Mouse (Mus musculus) gastrocnemius, postnatal 25 days (tissue): ENCODE measurements around the gene Pnpo. TPM values are rescaled to one million over a fixed set of nuclear protein-coding genes. Genes with fewer than 3 reads are reported as not detected.
A peak's percentile ranks its signal among the peaks of the same experiment; 100 is the strongest.

ENCODE experiments used
- DNase-seq: peaks from one replicate; pipeline ENCODE4 v3.0.0; 2022
- long read RNA-seq, 2 experiments: library from polyadenylated mRNA; stranded (forward); transcript quantifications; one replicate each; pipeline ENCODE4 v2.0.0; 2021
- total RNA-seq, 2 experiments: library from RNA; stranded (reverse); gene quantifications; 1 replicate in 1 of 2; 2 replicates in 1 of 2; pipeline ENCODE4 v1.2.3; 2021

Gene Pnpo
- 1 to 10 TPM; 7.0 to 8.3 TPM for total RNA-seq
- long read RNA-seq, experiment 1, transcript Pnpo-201 (7 exons, 1,994 nt), result major isoform, 8 of 12 reads
- long read RNA-seq, experiment 1, partial matches to known transcripts, result 3 of 12 reads
- long read RNA-seq, experiment 1, other reads (novel, unspliced or antisense), result 1 of 12 reads
- long read RNA-seq, experiment 2, transcript Pnpo-201 (7 exons, 1,994 nt), result major isoform, 13 of 13 reads
- long read RNA-seq, experiment 2, partial matches to known transcripts, result 0 of 13 reads
- long read RNA-seq, experiment 2, other reads (novel, unspliced or antisense), result 0 of 13 reads

- DNase-seq, result peak; percentile 92
Measured at GRCm38 (mm10) chr11:96943746-96944304, at the start of gene Pnpo. Gene Pnpo (minus strand): TSS chr11:96943986.

DNA sequence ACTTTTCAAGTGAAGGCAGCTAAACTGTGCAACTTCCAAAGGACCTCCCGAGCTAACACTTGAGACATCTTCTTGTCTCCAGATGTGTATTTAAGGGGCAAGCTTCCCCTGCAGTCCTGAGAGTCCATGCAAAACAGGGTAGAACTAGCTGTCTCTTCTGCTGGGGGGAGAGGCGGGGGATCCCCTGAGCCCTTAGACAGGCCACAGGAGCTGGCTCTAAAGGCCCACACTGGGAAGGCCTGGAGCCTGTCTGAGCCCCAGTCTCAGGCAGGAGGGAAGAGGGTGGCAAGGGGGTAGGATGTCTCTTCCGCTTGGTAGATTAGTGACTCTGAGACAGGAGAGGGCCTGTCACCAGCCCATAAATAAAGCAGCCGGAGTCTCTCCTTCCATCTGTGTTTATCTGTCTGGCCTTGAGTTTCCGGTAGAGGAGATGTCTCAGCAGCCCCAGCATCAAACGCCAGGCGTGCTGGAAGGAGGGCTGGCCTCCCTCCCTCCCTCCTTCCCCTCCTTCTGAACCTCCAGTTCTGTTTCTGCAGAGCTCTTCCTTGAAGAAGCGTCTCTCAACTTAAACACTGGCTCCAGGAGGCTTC is 49.0 kb upstream of the Pnpo start:
- DNase-seq, result no peak

GRCm38 (mm10) chr11:96991501-96991900 is 47.7 kb upstream of the Pnpo start:
- DNase-seq, result no peak

- no peak for DNase-seq
Measured at GRCm38 (mm10) chr11:96987873-96988655, 44.3 kb upstream of the Pnpo start.

- DNase-seq, result no peak
Measured at GRCm38 (mm10) chr11:96986463-96986862, 42.7 kb upstream of the Pnpo start.

- DNase-seq, result no peak
Measured at GRCm38 (mm10) chr11:96984903-96985302, 41.1 kb upstream of the Pnpo start.

DNA sequence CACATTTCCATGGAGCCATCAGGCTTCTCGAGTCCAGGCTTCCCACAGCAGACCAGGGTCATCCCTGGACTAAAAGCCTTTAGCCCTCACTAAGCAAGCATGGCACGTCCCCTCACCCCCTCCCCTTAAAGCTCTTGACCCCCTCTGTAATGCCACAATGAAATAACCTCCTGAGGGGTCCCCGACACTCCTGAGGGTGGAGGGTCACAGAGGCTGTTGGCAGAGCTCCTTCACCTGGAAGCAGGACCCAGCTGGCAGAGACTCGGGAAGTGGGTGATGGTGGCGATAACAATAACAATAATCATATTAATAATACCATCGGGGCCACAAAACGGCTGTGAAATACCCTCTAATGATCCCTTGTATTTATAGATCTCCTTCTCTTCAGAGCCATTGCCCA is 39.1 kb upstream of the Pnpo start, which contains the start of gene Sp2:
Gene Sp2, minus strand, starts transcription at position 101 of the 400 bp plus-strand sequence.
- DNase-seq, result no peak

DNA sequence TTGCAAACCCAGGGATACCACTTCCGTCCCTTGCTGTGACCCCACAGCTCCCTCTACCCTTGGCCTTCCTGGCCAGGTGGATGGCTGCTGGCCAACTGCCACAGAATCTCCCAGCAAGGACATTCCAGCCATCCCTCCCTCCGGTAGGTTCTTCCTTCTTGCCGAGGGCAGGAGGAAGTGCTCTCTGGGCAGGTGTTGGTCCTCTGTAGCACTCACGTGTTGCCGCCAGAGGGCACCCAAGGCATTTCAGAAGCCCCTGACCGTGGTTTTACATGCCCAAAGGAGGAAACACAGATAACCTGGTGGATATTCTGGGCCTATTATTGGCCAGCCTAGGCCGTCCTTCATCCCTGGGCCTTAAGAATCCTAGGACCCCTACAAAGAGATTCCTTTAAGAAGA is 38.6 kb upstream of the Pnpo start:
- DNase-seq, result peak; percentile 61

DNA sequence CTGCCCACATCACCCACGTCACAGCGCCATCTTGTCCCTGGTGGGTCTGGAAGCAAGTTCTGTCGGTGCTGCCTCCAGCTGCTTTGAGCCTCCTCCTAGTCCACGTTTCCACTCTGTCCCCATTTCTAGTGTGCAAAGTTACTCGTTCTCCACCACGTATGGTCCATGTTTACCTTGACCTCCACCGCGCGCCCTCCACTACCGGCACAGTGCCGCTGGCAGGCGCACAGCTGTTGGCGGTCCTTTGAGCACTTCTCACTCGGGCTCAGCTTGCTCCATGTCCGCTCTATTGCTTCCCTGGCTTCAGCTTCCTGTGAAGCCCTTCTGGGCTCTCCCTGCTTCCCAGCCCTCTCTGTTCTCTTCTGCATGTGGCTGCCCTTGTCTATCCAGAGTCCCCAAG is 37.7 kb upstream of the Pnpo start:
- DNase-seq, result no peak

DNA sequence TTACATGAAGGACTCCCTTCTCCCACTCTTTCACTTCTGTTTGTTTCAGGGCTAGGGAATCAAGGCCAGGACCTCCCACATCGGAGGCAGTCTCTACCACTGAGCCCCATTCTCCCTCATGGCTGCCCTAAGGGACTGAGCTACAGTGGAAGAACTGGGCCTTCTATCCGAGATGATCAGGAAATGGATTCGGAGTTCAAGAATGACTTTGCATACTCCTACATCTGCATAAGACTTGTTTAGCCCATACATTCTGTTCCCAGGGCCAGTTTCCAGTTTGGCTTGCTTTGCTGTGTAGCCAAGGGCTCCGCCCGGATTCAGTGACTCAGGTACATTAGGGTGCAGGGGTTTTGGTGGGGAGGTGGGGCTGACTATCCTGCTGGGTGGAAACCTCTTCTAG is 36.2 kb upstream of the Pnpo start:
- DNase-seq, result no peak

- no peak for DNase-seq
Measured at GRCm38 (mm10) chr11:96979329-96979728, 35.5 kb upstream of the Pnpo start.

DNA sequence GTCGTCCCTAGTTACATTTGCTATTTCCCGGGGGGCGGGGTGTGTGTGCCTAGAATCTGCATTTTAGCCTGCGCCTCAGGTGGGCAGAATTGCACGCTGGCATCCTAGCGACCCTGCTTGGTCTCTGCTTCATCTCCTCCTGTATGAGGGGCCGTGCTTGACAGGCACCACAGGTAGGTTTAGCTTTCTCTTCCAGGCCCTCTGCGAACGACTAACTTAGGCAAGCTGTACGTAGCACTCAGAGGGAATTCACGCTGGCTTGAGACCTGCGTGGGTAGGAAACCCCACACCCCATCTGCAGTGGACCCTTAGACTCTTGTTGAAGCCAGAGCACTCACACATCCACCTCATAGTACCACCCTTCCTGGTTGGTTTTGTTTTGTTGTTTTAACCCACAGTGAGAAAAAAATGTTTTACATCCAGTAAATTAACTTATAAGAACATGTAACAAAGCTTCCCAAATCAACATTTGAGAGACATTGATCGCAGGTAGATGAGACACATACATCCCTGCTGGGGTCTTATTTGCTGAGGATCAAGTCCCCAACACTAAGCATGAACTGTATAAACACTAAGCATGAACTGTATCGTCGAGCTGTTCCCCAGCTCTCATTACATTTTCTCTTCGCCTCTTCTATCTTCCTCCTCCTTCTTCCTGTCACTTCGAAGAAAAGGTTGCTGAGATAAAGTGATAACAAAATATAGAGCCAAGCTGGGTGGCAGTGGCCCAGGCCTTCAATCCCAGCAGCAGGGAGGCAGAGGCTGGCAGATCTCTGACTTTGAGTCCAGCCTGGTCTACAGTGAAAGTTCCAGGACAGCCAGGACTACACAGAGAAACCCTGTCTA is 34.8 kb upstream of the Pnpo start:
- no peak for DNase-seq

DNA sequence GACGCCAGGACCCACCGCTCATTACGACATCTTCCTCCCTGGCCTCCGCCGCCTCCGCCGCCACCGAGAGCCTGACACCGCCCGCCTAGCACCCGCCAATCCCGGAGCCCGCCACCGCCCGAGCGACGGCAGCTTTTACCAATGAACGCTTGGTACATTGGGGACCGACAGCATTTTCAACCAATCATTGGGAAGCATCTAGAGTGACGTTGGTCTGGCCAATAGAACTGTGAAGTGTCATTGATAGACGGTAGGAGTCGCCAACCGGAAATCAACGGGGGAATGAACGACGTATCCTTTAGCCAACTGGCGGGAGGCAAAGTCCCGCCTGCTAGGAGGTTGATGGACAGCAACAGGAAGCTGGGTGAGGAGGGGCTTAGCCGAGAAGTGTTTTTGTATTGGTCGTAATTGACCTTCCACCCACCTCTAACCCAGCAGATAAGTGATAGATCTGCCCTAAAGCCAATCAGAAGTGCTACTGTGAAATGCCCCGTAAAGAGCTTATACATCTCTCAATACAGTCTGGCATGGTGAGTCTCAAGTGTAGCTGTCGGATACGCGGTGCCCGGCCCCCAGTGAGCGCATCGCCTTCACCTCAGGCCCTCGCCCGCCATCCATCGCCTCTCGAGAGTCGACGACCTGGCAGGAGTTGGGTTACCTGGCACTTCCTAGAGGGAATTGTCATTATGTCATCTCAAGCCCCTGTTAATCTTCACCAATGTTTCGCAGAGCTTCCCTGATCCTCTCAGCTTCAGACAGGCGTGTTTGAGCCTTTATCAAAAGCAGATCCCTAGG is 34.0 kb upstream of the Pnpo start:
- DNase-seq, result peak; percentile 99

GRCm38 (mm10) chr11:96976911-96977591 is 33.3 kb upstream of the Pnpo start:
- peak; percentile 93 for DNase-seq

- no peak for DNase-seq
Measured at GRCm38 (mm10) chr11:96976379-96976687, 32.5 kb upstream of the Pnpo start.

DNA sequence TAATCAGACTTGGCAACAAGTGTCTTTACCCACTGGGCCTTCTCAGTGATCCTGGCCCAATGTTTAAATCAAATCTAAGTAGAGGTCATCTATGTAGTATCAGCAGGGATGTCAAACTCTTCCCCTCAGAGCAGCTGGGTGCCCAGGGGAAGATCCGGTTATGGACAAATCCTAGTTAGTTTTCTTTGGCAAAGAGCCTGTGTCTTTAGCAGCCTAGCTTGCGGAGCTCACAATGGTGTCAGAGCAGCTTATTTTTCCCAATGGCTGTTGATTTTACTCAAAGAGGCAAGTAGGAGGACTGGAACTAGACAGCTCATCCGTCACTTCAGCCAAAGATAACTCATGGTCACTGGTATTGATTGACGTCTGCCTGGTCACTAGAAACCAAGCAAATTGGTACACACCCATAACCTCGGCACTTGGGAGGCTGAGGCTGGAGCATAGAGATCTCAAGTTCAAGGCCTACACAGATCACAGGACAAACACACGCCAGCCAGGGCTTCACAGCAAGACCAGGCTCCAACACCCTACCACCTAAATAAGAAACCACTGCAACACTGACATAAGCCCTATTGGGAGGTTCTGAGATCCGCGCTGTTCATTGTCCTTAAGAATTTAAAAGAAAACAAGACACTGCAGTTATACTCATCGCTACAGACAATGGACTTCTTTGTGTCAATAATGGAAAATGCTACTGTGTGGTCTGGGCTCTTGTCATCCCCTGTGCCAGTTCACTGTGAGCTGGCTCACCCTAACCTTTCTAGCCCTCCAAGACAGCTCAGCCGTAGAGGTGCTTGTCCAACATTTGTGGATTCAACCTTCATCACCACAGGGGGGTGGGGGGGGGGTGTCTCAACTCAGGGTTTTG is 32.0 kb upstream of the Pnpo start:
- no peak for DNase-seq

GRCm38 (mm10) chr11:96974813-96975212 is 31.0 kb upstream of the Pnpo start:
- no peak for DNase-seq

DNA sequence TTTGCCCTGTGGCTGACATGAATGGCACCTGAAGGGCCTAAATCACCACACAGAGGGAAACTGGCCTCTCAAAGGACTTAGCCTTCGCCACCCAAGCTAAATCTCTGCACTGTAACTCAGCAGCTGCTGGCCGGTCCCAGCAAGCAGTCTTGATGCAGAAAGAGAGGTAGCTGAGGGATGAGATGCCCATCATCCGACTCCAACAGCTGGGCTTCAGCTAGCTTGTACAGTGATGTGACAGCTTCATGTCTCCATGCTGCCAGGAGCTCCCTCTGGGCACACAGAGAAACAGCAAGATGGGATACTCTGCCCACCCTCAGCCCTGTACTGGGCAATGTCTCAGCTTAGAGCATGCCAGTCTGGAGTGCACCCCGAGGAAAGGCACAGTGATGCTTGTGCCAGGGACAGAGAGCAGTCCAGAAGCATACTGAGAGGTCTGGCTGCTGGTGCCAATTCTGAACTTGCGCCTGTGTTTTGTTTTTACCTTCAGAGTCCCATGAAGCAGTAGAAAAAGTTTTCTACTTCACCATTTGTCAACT is 29.7 kb upstream of the Pnpo start:
- peak; percentile 78 for DNase-seq

DNA sequence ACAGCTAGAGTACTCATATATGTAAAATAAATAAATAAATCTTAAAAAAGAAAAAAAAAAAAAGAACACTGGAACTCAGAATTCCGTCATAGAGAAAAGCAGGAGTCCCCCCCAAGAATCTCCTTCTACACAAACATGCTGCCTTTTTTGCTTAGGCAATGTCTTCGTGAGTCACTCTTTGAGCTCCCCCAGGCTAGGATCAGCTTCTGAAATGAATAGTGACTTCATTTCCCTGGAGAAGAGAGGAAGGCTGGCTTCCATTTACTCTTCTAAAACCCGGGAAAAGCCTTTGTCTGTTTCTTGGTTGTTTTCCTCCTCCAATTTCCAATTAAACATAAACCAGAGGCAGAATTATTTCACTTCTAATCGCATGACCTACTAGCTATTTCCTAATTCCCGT is 29.1 kb upstream of the Pnpo start:
- DNase-seq, result no peak
